Mouse (Mus musculus) testis, postnatal 10 days (tissue): ENCODE measurements around the gene Rab1a.
A peak's percentile ranks its signal among the peaks of the same experiment; 100 is the strongest.
"Not testable (repeated sequence)": the region's sequence is repeated elsewhere in the genome, so short reads cannot be mapped to it uniquely, and the experiment has no call there.

Source experiments
- DNase-seq: peaks from one replicate; pipeline ENCODE4 v3.0.0; 2021; ENCODE audit warnings: low spot score

The Rab1a gene

GRCm38 (mm10) chr11:20200713-20201575 lies at the start of gene Rab1a:
Gene Rab1a, plus strand, starts transcription at chr11:20201432.
- DNase-seq, result peak; percentile 100

GRCm38 (mm10) chr11:20152107-20152901 lies 48.9 kb upstream of the Rab1a start:
- no peak for DNase-seq

GRCm38 (mm10) chr11:20153542-20153941 lies 47.7 kb upstream of the Rab1a start:
- not testable (repeated sequence) for DNase-seq

- no peak for DNase-seq
These were observed 42.4 kb upstream of the Rab1a start for GRCm38 (mm10) chr11:20158879-20159278.

- no peak for DNase-seq
These were observed 36.0 kb upstream of the Rab1a start for GRCm38 (mm10) chr11:20164979-20165867.

- DNase-seq, result no peak
These were observed 35.2 kb upstream of the Rab1a start for GRCm38 (mm10) chr11:20165991-20166390.

GRCm38 (mm10) chr11:20166476-20166875 lies 34.8 kb upstream of the Rab1a start:
- DNase-seq, result not testable (repeated sequence)

GRCm38 (mm10) chr11:20168972-20169371 lies 32.3 kb upstream of the Rab1a start:
- no peak for DNase-seq

GRCm38 (mm10) chr11:20187271-20187670 lies 14.0 kb upstream of the Rab1a start:
- DNase-seq, result no peak

GRCm38 (mm10) chr11:20193100-20193736 lies 8.0 kb upstream of the Rab1a start:
- no peak for DNase-seq

GRCm38 (mm10) chr11:20201661-20202101 lies 449 bp downstream of the Rab1a start:
- peak; percentile 78 for DNase-seq

- DNase-seq, result no peak
These were observed 1.2 kb downstream of the Rab1a start for GRCm38 (mm10) chr11:20202299-20203011.

- DNase-seq, result no peak
These were observed 3.1 kb downstream of the Rab1a start for GRCm38 (mm10) chr11:20204321-20204720.

GRCm38 (mm10) chr11:20204870-20205446 lies 3.7 kb downstream of the Rab1a start:
- no peak for DNase-seq

- no peak for DNase-seq
These were observed 4.3 kb downstream of the Rab1a start for GRCm38 (mm10) chr11:20205538-20205937.

GRCm38 (mm10) chr11:20206626-20207223 lies 5.5 kb downstream of the Rab1a start:
- DNase-seq, result no peak

- no peak for DNase-seq
These were observed 6.4 kb downstream of the Rab1a start for GRCm38 (mm10) chr11:20207589-20207988.

GRCm38 (mm10) chr11:20211838-20212237 lies 10.6 kb downstream of the Rab1a start:
- no peak for DNase-seq

GRCm38 (mm10) chr11:20214779-20215178 lies 13.5 kb downstream of the Rab1a start:
- no peak for DNase-seq

GRCm38 (mm10) chr11:20216415-20216814 lies 15.2 kb downstream of the Rab1a start:
- DNase-seq, result no peak
